Mouse (Mus musculus) frontal cortex, postnatal 14 days (tissue): Measurements from ENCODE around the gene D630045J12Rik.

Source experiments
- DNase-seq, 2 experiments: peaks; one replicate each; pipeline ENCODE4 v3.0.0; 2022; ENCODE audit warnings: low spot score in 2 of 2

D630045J12Rik gene

GRCm38 (mm10) chr6:38253736-38254641 is at the start of gene D630045J12Rik:
Gene D630045J12Rik, minus strand, starts transcription at chr6:38254009.
- peak in 1 of 2 experiments; percentile 43 for DNase-seq

- peak; percentile 19 to 48 for DNase-seq
These were observed 45.1 kb upstream of the D630045J12Rik start, which contains the start of gene Zc3hav1l for GRCm38 (mm10) chr6:38298761-38299401. Gene Zc3hav1l, minus strand, starts transcription at chr6:38299259.

DNA sequence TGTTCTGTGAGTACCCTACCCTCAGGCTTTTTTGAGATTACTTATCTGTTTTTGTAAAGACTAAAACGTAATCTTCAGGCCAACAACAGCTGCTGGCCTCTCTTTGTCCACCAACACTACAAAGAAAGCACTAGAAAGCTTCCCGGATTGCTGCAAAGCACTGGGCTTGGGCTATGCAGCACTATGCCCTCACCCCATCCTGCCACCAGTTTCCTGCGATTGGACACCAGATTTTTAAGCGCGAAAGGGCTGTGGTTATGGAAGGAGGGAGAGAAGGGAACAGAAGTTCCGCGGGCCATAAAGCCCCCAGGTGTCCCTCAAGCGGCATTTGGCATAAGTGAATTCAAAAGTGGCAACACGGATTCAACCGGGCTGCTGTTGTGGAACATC is 44.4 kb upstream of the D630045J12Rik start:
- DNase-seq: no peak

GRCm38 (mm10) chr6:38297580-38298245 is 43.9 kb upstream of the D630045J12Rik start:
- no peak for DNase-seq

- DNase-seq: no peak
These were observed 39.9 kb upstream of the D630045J12Rik start for GRCm38 (mm10) chr6:38293708-38294107.

DNA sequence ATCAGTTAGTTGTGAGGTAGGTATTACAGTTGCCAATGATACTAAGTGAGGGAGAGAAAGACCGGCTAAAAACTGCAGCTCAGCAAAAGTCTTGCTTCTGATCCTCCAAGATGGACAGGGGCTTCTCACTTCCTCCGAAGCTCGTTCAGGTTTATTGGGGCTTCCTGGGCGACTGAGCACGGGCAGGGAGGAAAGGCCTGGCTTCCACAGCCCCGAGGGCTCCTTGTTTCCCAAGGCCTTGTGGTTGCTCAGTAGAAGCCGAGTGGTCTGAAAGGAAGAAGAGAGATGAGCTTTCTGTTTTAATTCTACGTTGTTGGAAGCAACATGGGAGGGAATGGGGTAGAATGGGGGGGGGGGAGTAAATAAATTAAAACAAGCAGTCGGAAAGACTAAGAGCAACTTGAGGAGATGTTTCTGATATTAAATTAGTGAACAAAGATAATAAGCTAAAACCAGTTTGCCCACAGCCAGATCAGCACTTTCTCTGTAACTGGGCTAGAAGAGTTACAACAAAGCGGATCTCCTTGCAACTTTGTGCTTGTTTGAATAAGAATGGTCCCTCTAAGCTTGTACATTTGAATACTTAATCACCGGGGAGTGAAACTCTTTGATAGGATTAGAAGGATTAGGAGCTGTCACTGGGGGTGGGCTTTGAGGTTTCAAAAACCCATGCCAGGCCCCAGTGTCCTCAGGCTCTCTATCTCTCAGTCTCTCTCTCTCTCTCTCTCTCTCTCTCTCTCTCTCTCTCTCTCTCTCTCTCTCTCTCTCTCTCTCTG is 39.2 kb upstream of the D630045J12Rik start:
- no peak for DNase-seq

- no peak for DNase-seq
These were observed 30.6 kb upstream of the D630045J12Rik start for GRCm38 (mm10) chr6:38284422-38284821.

GRCm38 (mm10) chr6:38264466-38264865 is 10.7 kb upstream of the D630045J12Rik start:
- no peak for DNase-seq

GRCm38 (mm10) chr6:38263393-38264159 is 9.8 kb upstream of the D630045J12Rik start:
- peak; percentile 24 to 42 for DNase-seq

DNA sequence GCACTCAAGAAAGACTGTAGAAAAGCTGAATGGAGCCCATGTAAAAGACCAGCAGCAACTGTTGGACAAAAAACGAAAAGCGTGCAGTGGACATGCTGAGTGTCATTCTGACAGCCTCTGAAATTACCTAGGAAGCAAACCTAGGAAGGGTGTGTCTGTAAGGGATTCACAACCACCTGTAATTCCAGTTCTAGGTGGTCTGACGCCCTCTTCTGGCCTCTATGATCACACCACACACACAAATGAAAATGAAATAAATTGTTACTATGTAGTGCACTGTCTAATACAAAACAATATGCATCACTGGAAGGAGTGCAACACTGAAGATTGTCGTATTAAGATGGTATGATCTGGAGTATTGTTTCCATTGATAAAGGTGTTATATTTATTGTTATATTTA is 8.1 kb upstream of the D630045J12Rik start:
- DNase-seq: no peak

GRCm38 (mm10) chr6:38257506-38257905 is 3.7 kb upstream of the D630045J12Rik start:
- no peak for DNase-seq

GRCm38 (mm10) chr6:38256793-38257192 is 3.0 kb upstream of the D630045J12Rik start:
- DNase-seq: no peak

- DNase-seq: no peak
These were observed 2.0 kb upstream of the D630045J12Rik start for GRCm38 (mm10) chr6:38255794-38256193.

GRCm38 (mm10) chr6:38252766-38253735 is 758 bp downstream of the D630045J12Rik start:
- DNase-seq: no peak

DNA sequence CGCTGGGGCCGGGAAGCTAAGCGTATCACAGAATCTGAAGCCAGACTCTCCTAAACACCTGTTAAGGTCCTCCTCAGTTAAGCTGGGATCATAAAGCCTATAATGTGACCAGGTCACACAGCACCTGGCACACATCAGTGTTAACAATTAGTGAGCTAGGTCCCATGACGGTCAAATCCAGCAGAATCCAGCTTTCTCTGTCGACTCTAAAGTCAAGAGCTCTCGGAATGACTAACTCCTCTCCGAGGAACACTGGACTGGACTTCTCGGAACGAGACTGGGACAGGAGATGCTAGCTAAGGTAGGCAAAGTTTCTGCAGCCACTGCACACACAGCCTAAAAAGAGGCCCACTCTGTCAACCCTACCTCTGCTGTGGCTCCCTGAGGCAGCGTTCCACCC is 1.7 kb downstream of the D630045J12Rik start:
- DNase-seq: no peak

- DNase-seq: no peak
These were observed 2.3 kb downstream of the D630045J12Rik start for GRCm38 (mm10) chr6:38251464-38251863.

DNA sequence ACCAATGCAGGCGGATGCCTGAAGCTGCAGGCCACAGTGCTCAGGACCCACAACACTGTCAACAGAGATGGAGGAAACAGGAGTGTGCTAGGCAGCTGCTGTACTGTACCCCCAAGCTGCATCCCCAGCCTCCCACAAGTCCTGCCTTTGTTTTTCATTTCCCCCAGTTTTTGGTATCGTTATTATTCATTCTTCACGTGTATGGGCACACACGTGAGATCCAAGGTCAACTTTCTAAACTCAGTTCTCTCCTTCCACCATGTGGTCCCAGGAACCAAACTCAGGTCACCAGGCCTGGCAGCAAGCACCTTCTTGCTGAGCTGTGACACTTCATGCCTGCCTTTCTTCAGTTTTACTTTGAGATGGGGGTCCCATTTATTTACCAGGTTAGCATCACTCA is 6.4 kb downstream of the D630045J12Rik start:
- DNase-seq: no peak

GRCm38 (mm10) chr6:38244806-38245205 is 9.0 kb downstream of the D630045J12Rik start:
- no peak for DNase-seq

DNA sequence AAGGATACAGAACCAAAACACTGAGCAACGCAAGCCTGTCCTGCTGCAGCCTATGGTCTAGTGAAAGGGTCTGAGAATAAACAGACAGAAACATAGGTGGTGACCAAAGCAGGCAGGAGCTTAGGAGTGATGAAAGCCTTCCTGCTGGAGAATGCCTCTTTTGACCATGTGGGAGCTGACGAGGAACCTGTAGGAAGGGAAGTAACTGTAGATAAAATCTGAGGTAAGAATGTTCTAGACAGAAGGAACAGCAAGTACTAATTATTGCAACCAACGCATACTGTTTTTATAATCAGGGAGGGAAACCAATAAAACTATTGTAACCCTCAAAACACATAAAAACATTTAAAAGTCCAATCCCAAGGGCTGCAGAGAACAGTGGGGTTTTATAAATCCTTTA is 9.6 kb downstream of the D630045J12Rik start:
- no peak for DNase-seq

GRCm38 (mm10) chr6:38242833-38243232 is 11.0 kb downstream of the D630045J12Rik start:
- DNase-seq: no peak
